Mouse (Mus musculus) neutrophil, adult 83 days (primary cell): Measurements from ENCODE around the gene Acnat1. TPM values are rescaled to one million over a fixed set of nuclear protein-coding genes. Genes with fewer than 3 reads are reported as not detected.

ENCODE experiments used
- total RNA-seq, 2 experiments: library from RNA; stranded (reverse); gene quantifications; one replicate each; pipeline ENCODE4 v1.2.4; 2023

Gene Acnat1
- under 1 TPM in 1 of 2 experiments, not detected in 1; 0.22 TPM for total RNA-seq

GRCm38 (mm10) chr4:49473435-49474100, at the start of gene Acnat1:
Acnat1 (minus strand) TSS chr4:49473912.

GRCm38 (mm10) chr4:49520572-49521340, 47.0 kb upstream of the Acnat1 start, which contains the start of the genes Mrpl50 and Zfp189:
Mrpl50 (minus strand) TSS chr4:49521093.
Zfp189 (plus strand) TSS chr4:49521176.

GRCm38 (mm10) chr4:49506386-49506785, 32.7 kb upstream of the Acnat1 start, which contains the start of gene Baat:
Baat (minus strand) TSS chr4:49506557.

GRCm38 (mm10) chr4:49407957-49408356, 65.8 kb downstream of the Acnat1 start, which contains the start of gene Acnat2:
Acnat2 (minus strand) TSS chr4:49408151.

Other genes with a start within 250 kb of the Acnat1 start
- gene Acnat2, start 65.8 kb downstream of the Acnat1 start, total RNA-seq = not detected
- gene Baat, start 32.6 kb upstream of the Acnat1 start, total RNA-seq = not detected
- 1 to 10 TPM; 5.6 to 7.0 TPM for gene Mrpl50, start 47.2 kb upstream of the Acnat1 start, total RNA-seq
- gene Zfp189, start 47.3 kb upstream of the Acnat1 start, total RNA-seq = 1 to 10 TPM; 1.8 to 2.8 TPM
- gene Aldob, start 75.6 kb upstream of the Acnat1 start, total RNA-seq = not detected
- under 1 TPM; 0.39 to 0.57 TPM for gene Tmem246, start 124.0 kb upstream of the Acnat1 start, total RNA-seq
- gene Rnf20, start 158.1 kb upstream of the Acnat1 start, total RNA-seq = 10 to 100 TPM; 87.4 to 92.0 TPM
- gene Ppp3r2, start 208.1 kb upstream of the Acnat1 start, total RNA-seq = not detected